16 mouse cellular contexts compared by ENCODE assay signal in genomic region chr6:38623457-38623856, GRCm38 (mm10). TPM values are rescaled to one million over a fixed set of nuclear protein-coding genes. Genes with fewer than 3 reads are reported as not detected.
DNase-seq lines count a peak whose midpoint lies in the region; ATAC-seq and TF ChIP-seq lines count a peak whose summit lies in the region.
"Had no signal": no experiment of that assay in that cellular context is flagged by ENCODE, and none has a peak within 500 bp of the region (broad histone marks: within the 10 kb centered on the region; RNA-seq: fewer than 3 reads in every experiment).

No protein-coding gene starts in this region.

- peak overlapping the region; percentile 49; the same call in 1 of the 2 replicates for H3K27ac ChIP-seq in heart, embryonic 12.5 days (ENCODE audit: poor library complexity, severe bottlenecking)
- peak overlapping the region; percentile 79 for H3K27ac ChIP-seq in MEL (ENCODE audit: control insufficient read depth, low read depth, low read length)
- H3K27ac ChIP-seq in liver, embryonic 15.5 days (replicated peaks), result peak overlapping the region; percentile 71
- H3K27ac ChIP-seq in layer of hippocampus, adult 2 months, result no peak overlapping the region
- H3K27ac ChIP-seq in hindbrain, embryonic 12.5 days, result no peak overlapping the region
- H3K27ac ChIP-seq: hindbrain, embryonic 15.5 days; kidney, postnatal 0 days; lung, embryonic 15.5 days had no signal

- peaks cover 2% of the 10 kb centered on the region; the same call in 1 of the 2 replicates for H3K9me3 ChIP-seq in heart, embryonic 12.5 days (replicated peaks)
- no peaks in the 10 kb centered on the region for H3K9me3 ChIP-seq in MEL (replicated peaks; ENCODE audit: insufficient read depth, low read length)
- H3K9me3 ChIP-seq in liver, embryonic 15.5 days (replicated peaks), result no peaks in the 10 kb centered on the region
- H3K9me3 ChIP-seq in hindbrain, embryonic 12.5 days (replicated peaks), result no peaks in the 10 kb centered on the region
- H3K9me3 ChIP-seq: hindbrain, embryonic 15.5 days; lung, embryonic 15.5 days; megakaryocyte, embryonic 14.5 days had no signal

- TF ChIP-seq RAD21 in MEL (IDR thresholded peaks at IDR 0.05; ENCODE audit: low read depth, low read length), result no peak

- DNase-seq in heart, postnatal 25 days (ENCODE audit: low spot score), result no peak
- peak; percentile 87 for DNase-seq in MEL (ENCODE audit: low read depth, low spot score)
- DNase-seq in layer of hippocampus, adult 2 months (ENCODE audit: low spot score in 2 of 2), result no peak
- no peak for DNase-seq in retina, postnatal 1 day
- DNase-seq: cerebellum, adult 9-10 months; gastrocnemius, postnatal 14 days; right cerebral cortex, postnatal 14 days; thymus, adult 18-20 months had no signal

- no peak overlapping the region for H3K4me2 ChIP-seq in heart, embryonic 12.5 days
- H3K4me2 ChIP-seq in liver, embryonic 15.5 days, result no peak overlapping the region
- H3K4me2 ChIP-seq in hindbrain, embryonic 12.5 days (replicated peaks), result no peak overlapping the region
- H3K4me2 ChIP-seq: hindbrain, embryonic 15.5 days; lung, embryonic 15.5 days had no signal

- no peaks in the 10 kb centered on the region for H3K79me2 ChIP-seq in MEL (ENCODE audit: control insufficient read depth, insufficient read depth, low read length, poor library complexity)

- H3K4me1 ChIP-seq in heart, embryonic 12.5 days (replicated peaks), result peaks cover 19% of the 10 kb centered on the region
- peaks cover 8% of the 10 kb centered on the region in 2 experiments for H3K4me1 ChIP-seq in MEL (ENCODE audit: control insufficient read depth in 1 of 2, insufficient read depth in 2 of 2, low read length in 2 of 2)
- peaks cover 17% of the 10 kb centered on the region for H3K4me1 ChIP-seq in liver, embryonic 15.5 days (replicated peaks)
- no peaks in the 10 kb centered on the region for H3K4me1 ChIP-seq in hindbrain, embryonic 12.5 days
- H3K4me1 ChIP-seq: hindbrain, embryonic 15.5 days; lung, embryonic 15.5 days; megakaryocyte, embryonic 14.5 days had no signal

- no peak overlapping the region for H3K4me3 ChIP-seq in heart, embryonic 12.5 days
- H3K4me3 ChIP-seq in MEL (ENCODE audit: control insufficient read depth in 1 of 2, insufficient read depth in 1 of 2, low read depth in 2 of 2, low read length in 2 of 2), result no peak overlapping the region
- no peak overlapping the region for H3K4me3 ChIP-seq in liver, embryonic 15.5 days (replicated peaks)
- no peak overlapping the region for H3K4me3 ChIP-seq in layer of hippocampus, adult 2 months
- no peak overlapping the region for H3K4me3 ChIP-seq in hindbrain, embryonic 12.5 days
- H3K4me3 ChIP-seq: hindbrain, embryonic 15.5 days; lung, embryonic 15.5 days; megakaryocyte, embryonic 14.5 days had no signal

- WGBS in heart, embryonic 12.5 days, result 25% methylated on average over 2 of the region's 2 CpGs
- WGBS in liver, embryonic 15.5 days (ENCODE audit: insufficient replicate concordance), result 15% methylated on average over 2 of the region's 2 CpGs
- WGBS in hindbrain, embryonic 12.5 days, result 91% methylated on average over 2 of the region's 2 CpGs

- H3K9ac ChIP-seq in heart, embryonic 12.5 days, result no peak overlapping the region
- H3K9ac ChIP-seq in MEL (ENCODE audit: control insufficient read depth, low read depth, low read length, poor library complexity, severe bottlenecking), result no peak overlapping the region
- no peak overlapping the region for H3K9ac ChIP-seq in liver, embryonic 15.5 days
- H3K9ac ChIP-seq in hindbrain, embryonic 12.5 days, result no peak overlapping the region
- H3K9ac ChIP-seq: hindbrain, embryonic 15.5 days; lung, embryonic 15.5 days had no signal

- no peak for TF ChIP-seq POLR2A in MEL (IDR thresholded peaks at IDR 0.05; ENCODE audit: control insufficient read depth in 1 of 2, insufficient read depth in 1 of 2, low read depth in 1 of 2, low read length in 2 of 2, poor library complexity in 1 of 2)

- peak; percentile 76 to 81 for TF ChIP-seq EP300 in MEL (IDR thresholded peaks at IDR 0.05; ENCODE audit: low read depth in 1 of 2, low read length in 2 of 2)

- peak; percentile 71; the same call in 1 of the 2 replicates for ATAC-seq in heart, embryonic 12.5 days (ENCODE audit: insufficient number of reproducible peaks, low FRiP score)
- ATAC-seq in erythroblast, adult 5-6 weeks (replicated peaks; ENCODE audit: low FRiP score, poor library complexity, severe bottlenecking), result 0 out of 2 replicates have a peak, but pooled peaks have one; percentile 28
- ATAC-seq in liver, embryonic 15.5 days (ENCODE audit: insufficient read depth), result peak; percentile 81
- ATAC-seq in hindbrain, embryonic 12.5 days (ENCODE audit: low FRiP score), result no peak

- intact Hi-C loops in heart, postnatal 25 days (cut with DNase I), result no loop called here

- peaks cover 31% of the 10 kb centered on the region for H3K36me3 ChIP-seq in heart, embryonic 12.5 days
- H3K36me3 ChIP-seq in MEL (ENCODE audit: control insufficient read depth in 1 of 2, insufficient read depth in 2 of 2, low read length in 2 of 2), result peaks cover 2 to 18% of the 10 kb centered on the region in 2 experiments
- peaks cover 36% of the 10 kb centered on the region for H3K36me3 ChIP-seq in liver, embryonic 15.5 days (replicated peaks)
- peaks cover 22% of the 10 kb centered on the region for H3K36me3 ChIP-seq in hindbrain, embryonic 12.5 days

- no peaks in the 10 kb centered on the region for H3K27me3 ChIP-seq in heart, embryonic 12.5 days (replicated peaks)
- no peaks in the 10 kb centered on the region for H3K27me3 ChIP-seq in MEL (ENCODE audit: control insufficient read depth in 1 of 2, insufficient read depth in 2 of 2, low read length in 2 of 2)
- no peaks in the 10 kb centered on the region for H3K27me3 ChIP-seq in liver, embryonic 15.5 days
- no peaks in the 10 kb centered on the region for H3K27me3 ChIP-seq in hindbrain, embryonic 12.5 days
- H3K27me3 ChIP-seq: hindbrain, embryonic 15.5 days; lung, embryonic 15.5 days; megakaryocyte, embryonic 14.5 days had no signal

- no peak for TF ChIP-seq CTCF in MEL (IDR thresholded peaks at IDR 0.05 in 2 of 3, conservative IDR thresholded peaks at IDR 0.05 in 1 of 3; ENCODE audit: control insufficient read depth in 1 of 3, insufficient read depth in 1 of 3, low read depth in 2 of 3, low read length in 3 of 3, poor library complexity in 1 of 3, severe bottlenecking in 1 of 3)
- TF ChIP-seq CTCF in layer of hippocampus, adult 2 months (conservative IDR thresholded peaks at IDR 0.05), result no peak

TF ChIP-seq in MEL, 35 proteins besides CTCF, POLR2A, EP300 and RAD21:
- TF ChIP-seq USF1 (IDR thresholded peaks at IDR 0.05; ENCODE audit: low read depth, low read length) (peak; percentile 17; the same call in 1 of the 2 replicates), MXI1 (IDR thresholded peaks at IDR 0.05; ENCODE audit: low read depth, low read length) (peak; percentile 84), GATA1 (IDR thresholded peaks at IDR 0.05; ENCODE audit: low read depth, low read length) (peak; percentile 92), MEF2A (IDR thresholded peaks at IDR 0.05; ENCODE audit: extremely low read depth, insufficient replicate concordance, low read depth, low read length, poor library complexity, severe bottlenecking) (no peak), BHLHE40 (IDR thresholded peaks at IDR 0.05; ENCODE audit: borderline replicate concordance, low read depth, low read length) (peak; percentile 57; the same call in 1 of the 2 replicates), NELFE (IDR thresholded peaks at IDR 0.05; ENCODE audit: low read depth, low read length) (no peak), RCOR1 (IDR thresholded peaks at IDR 0.05; ENCODE audit: low read depth, low read length) (peak; percentile 48), ETS1 (IDR thresholded peaks at IDR 0.05; ENCODE audit: low read depth, low read length) (peak; percentile 91), SMC3 (IDR thresholded peaks at IDR 0.05; ENCODE audit: low read depth, low read length) (no peak), TCF12 (IDR thresholded peaks at IDR 0.05; ENCODE audit: low read depth, low read length) (peak; percentile 76), TAL1 (IDR thresholded peaks at IDR 0.05; ENCODE audit: low read length) (peak; percentile 65), SIN3A (IDR thresholded peaks at IDR 0.05; ENCODE audit: low read length) (peak; percentile 66), ELF1 (IDR thresholded peaks at IDR 0.05; ENCODE audit: low read depth, low read length) (0 out of 2 replicates have a peak, but pooled peaks have one; percentile 38), MYB (IDR thresholded peaks at IDR 0.05; ENCODE audit: low read depth, low read length) (no peak), MAX (IDR thresholded peaks at IDR 0.05; ENCODE audit: low read length) (no peak), MYC (IDR thresholded peaks at IDR 0.05; ENCODE audit: low read depth, low read length) (0 out of 2 replicates have a peak, but pooled peaks have one; percentile 44)

RNA-seq across cellular contexts. Expression of gene Klrg2, which starts 13.6 kb away (rescaled TPM):
- 0.14 and 0.27 TPM in 2 replicates for polyA plus RNA-seq in heart, embryonic 12.5 days (2016; fragmentation: Nextera tagmentation; extraction: Ambion mirVana)
- under 1 TPM; 0.36 to 0.81 TPM for total RNA-seq in heart, postnatal 25 days (2021)
- 1.0 and 1.2 TPM in 2 replicates for total RNA-seq in MEL (2012; rRNA removed)
- polyA plus RNA-seq in MEL (2012; ENCODE audit: insufficient read depth in 1 of 2, insufficient read length in 2 of 2, low read depth in 1 of 2, low replicate concordance in 2 of 2, missing spikeins in 1 of 2), result 1 to 10 TPM in 1 of 2 experiments, not detected in 1; 6.2 TPM
- not detected in 2 replicates for total RNA-seq in erythroblast, adult 5-6 weeks (2015; ENCODE audit: low replicate concordance)
- total RNA-seq in erythroblast, adult 5-6 weeks (2017; ENCODE audit: low replicate concordance), result not detected in 2 replicates
- polyA plus RNA-seq in liver, embryonic 15.5 days (2015; fragmentation: Nextera tagmentation; extraction: Ambion mirVana), result 0.07 and 0.10 TPM in 2 replicates
- total RNA-seq in layer of hippocampus, adult 2 months (2021), result 1 to 10 TPM; 1.0 to 1.2 TPM
- polyA plus RNA-seq in hindbrain, embryonic 12.5 days (2016; fragmentation: Nextera tagmentation; extraction: Ambion mirVana), result 0.18 and 0.28 TPM in 2 replicates

RNA-seq across cellular contexts. Expression of gene Clec2l, which starts 39.4 kb away (rescaled TPM):
- polyA plus RNA-seq in heart, embryonic 12.5 days (2016; fragmentation: Nextera tagmentation; extraction: Ambion mirVana), result 0.95 and 1.3 TPM in 2 replicates
- total RNA-seq in heart, postnatal 25 days (2021), result 1 to 10 TPM; 1.6 to 1.7 TPM
- total RNA-seq in MEL (2012; rRNA removed), result 5.3 and 6.0 TPM in 2 replicates
- polyA plus RNA-seq in MEL (2012; ENCODE audit: insufficient read depth in 1 of 2, insufficient read length in 2 of 2, low read depth in 1 of 2, low replicate concordance in 2 of 2, missing spikeins in 1 of 2), result 10 to 100 TPM in 1 of 2 experiments, not detected in 1; 10.4 TPM
- not detected in 2 replicates for total RNA-seq in erythroblast, adult 5-6 weeks (2015; ENCODE audit: low replicate concordance)
- total RNA-seq in erythroblast, adult 5-6 weeks (2017; ENCODE audit: low replicate concordance), result 0.84 TPM in 1 of 2 replicates, not detected in the other
- 0.08 and 0.13 TPM in 2 replicates for polyA plus RNA-seq in liver, embryonic 15.5 days (2015; fragmentation: Nextera tagmentation; extraction: Ambion mirVana)
- total RNA-seq in layer of hippocampus, adult 2 months (2021), result 10 to 100 TPM; 52.1 to 59.8 TPM
- polyA plus RNA-seq in hindbrain, embryonic 12.5 days (2016; fragmentation: Nextera tagmentation; extraction: Ambion mirVana), result 4.1 and 4.8 TPM in 2 replicates

Comparison
In these comparisons a context has a peak if more than half of its experiments do, and no peak if none do; other contexts are left out.
1. H3K27ac ChIP-seq: peak in heart, embryonic 12.5 days (single experiment), MEL (single experiment) and liver, embryonic 15.5 days (single experiment); none in layer of hippocampus, adult 2 months (single experiment) and hindbrain, embryonic 12.5 days (single experiment).